Mouse (Mus musculus) heart, adult 2 months (tissue): ENCODE measurements at regions not wholly inside any gene's neighbourhood (a gene's known extent, or its start where the extent isn't known, plus 50 kb on each side); places are given as distances from the start of the nearest gene placed in this dataset.

ENCODE experiments used
- CTCF ChIP-seq: fragments of 200-600 bp; IDR thresholded peaks from 2 replicates; pipeline ENCODE4 v1.8.1; 2022; ENCODE audit warnings: antibody characterized with exemption, mild to moderate bottlenecking, moderate library complexity
- EP300 ChIP-seq: fragments of 200-500 bp; IDR thresholded peaks from 2 replicates; pipeline ENCODE4 v1.6.1; 2011; ENCODE audit warnings: low read depth, low read length, control low read depth; ENCODE audit not compliant: insufficient read depth
- POLR2A ChIP-seq: fragments of 200-500 bp; IDR thresholded peaks from 2 replicates; pipeline ENCODE4 v1.6.1; 2011; ENCODE audit warnings: mild to moderate bottlenecking, low read depth, low read length, control low read depth; ENCODE audit not compliant: insufficient read depth

GRCm38 (mm10) chr2:71670882-71671281 is 74.5 kb upstream of the Itga6 start:
- TF ChIP-seq POLR2A (0 out of 2 replicates have a peak, but pooled peaks have one; percentile 13), CTCF (no peak), EP300 (peak; percentile 80; the same call in 1 of the 2 replicates)
